Mouse (Mus musculus) C2C12 (cell line): ENCODE results near the gene Gast.

Experiments
- CEBPB ChIP-seq: IDR thresholded peaks from one replicate; pipeline ENCODE4 v1.6.1; 2011; ENCODE audit warnings: low read depth, mild to moderate bottlenecking, control low read depth, moderate library complexity
- CTCF ChIP-seq: IDR thresholded peaks from one replicate; pipeline ENCODE4 v1.5.1; 2011; ENCODE audit not compliant: control insufficient read depth, insufficient read depth, insufficient read length
- MAX ChIP-seq: IDR thresholded peaks from one replicate; pipeline ENCODE4 v1.6.1; 2011; ENCODE audit warnings: mild to moderate bottlenecking, control low read depth
- MYOG ChIP-seq: IDR thresholded peaks from one replicate; pipeline ENCODE4 v1.6.1; 2011; ENCODE audit not compliant: control insufficient read depth, insufficient read length; ENCODE audit errors: extremely low read depth
- USF1 ChIP-seq: IDR thresholded peaks from one replicate; pipeline ENCODE4 v1.6.1; 2011; ENCODE audit warnings: low read depth, mild to moderate bottlenecking, control low read depth, moderate library complexity

DNA sequence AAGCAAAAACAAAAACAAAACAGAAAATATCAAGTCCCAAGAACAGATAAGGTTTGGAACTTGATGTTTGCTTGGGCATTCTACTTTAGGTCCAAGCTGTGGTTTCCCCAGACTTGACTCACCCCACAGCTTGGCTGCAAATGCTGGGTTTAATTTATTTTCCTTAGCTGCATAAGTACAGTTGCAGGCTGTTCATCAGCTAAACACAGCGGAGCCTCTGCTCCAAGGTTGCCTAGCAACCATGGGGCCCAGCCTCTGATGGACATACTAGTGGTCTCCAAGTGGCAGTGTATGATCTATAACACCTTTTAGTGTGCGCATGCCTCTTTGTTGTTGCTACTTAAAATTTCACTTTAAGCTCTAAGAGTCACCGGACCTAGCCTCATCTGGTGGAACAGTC lies 1.5 kb downstream of the Gast start:
- TF ChIP-seq CTCF (no peak), MAX (no peak), USF1 (no peak), CEBPB (no peak), MYOG (no peak)
